Mouse (Mus musculus) myocyte (in vitro differentiated cells): ENCODE data around the gene Camta1.

Experiments
- MYOD1 ChIP-seq, 3 experiments: IDR thresholded peaks; one replicate each; pipeline ENCODE4 v1.6.1; 2011; ENCODE audit warnings: control low read depth in 2 of 3, low read depth in 2 of 3, mild to moderate bottlenecking in 2 of 3, moderate library complexity in 1 of 3; ENCODE audit not compliant: insufficient read length in 2 of 3, control insufficient read depth in 1 of 3
- POLR2A ChIP-seq: IDR thresholded peaks from one replicate; pipeline ENCODE4 v1.6.1; 2011; ENCODE audit warnings: low read depth, mild to moderate bottlenecking, control low read depth, moderate library complexity; ENCODE audit not compliant: insufficient read length

DNA sequence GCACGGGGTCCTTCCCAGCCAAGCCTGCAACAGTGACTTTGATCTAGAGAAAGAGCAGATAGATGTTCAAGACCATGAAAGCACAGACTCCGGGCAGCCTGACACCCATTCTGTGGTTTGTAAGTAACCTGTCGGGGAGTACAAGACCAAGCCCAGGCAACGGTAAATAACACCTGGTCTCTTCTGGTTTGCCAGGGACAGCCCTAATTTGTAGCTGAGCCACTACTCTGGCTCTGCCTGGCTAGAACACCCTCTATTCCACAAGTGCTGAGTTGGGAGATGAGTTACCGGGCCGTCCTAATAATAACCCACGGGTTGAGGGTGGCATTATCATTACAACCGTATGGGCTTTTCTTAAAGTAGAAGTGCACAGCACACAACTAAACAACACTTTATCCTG, 954.6 kb downstream of the Camta1 start:
- TF ChIP-seq MYOD1 (IDR thresholded peaks at IDR 0.05; ENCODE audit: control insufficient read depth in 1 of 3, insufficient read length in 2 of 3, low read depth in 2 of 3) = no peak
- no peak for TF ChIP-seq POLR2A
